Mouse (Mus musculus) right cerebral cortex, postnatal 4 days (tissue): ENCODE data around the gene Cnst.

Experiments
- DNase-seq: peaks from one replicate; pipeline ENCODE4 v3.0.0-alpha.2; 2022

The Cnst gene

GRCm38 (mm10) chr1:179553949-179554347, 7.8 kb downstream of the Cnst start:
- DNase-seq = no peak

DNA sequence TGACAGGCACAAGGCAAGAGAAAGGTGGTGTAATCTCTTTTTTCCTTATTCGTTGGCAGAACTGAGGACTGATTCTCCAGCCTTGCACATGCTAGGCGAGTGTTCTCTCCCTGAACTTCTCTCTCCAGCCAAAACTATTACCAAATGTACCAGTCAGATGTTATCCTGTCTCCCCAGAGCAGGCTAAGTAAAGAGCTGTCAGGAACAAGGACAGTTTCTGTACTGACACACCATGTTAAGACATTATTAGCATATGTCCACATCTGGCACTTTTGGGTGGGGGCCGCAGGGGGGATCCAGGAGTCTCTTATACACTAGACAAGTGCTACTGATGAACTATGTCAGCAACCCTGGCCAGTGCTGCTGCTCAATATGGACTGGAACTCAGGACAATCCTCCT, 10.8 kb downstream of the Cnst start:
- DNase-seq = no peak

DNA sequence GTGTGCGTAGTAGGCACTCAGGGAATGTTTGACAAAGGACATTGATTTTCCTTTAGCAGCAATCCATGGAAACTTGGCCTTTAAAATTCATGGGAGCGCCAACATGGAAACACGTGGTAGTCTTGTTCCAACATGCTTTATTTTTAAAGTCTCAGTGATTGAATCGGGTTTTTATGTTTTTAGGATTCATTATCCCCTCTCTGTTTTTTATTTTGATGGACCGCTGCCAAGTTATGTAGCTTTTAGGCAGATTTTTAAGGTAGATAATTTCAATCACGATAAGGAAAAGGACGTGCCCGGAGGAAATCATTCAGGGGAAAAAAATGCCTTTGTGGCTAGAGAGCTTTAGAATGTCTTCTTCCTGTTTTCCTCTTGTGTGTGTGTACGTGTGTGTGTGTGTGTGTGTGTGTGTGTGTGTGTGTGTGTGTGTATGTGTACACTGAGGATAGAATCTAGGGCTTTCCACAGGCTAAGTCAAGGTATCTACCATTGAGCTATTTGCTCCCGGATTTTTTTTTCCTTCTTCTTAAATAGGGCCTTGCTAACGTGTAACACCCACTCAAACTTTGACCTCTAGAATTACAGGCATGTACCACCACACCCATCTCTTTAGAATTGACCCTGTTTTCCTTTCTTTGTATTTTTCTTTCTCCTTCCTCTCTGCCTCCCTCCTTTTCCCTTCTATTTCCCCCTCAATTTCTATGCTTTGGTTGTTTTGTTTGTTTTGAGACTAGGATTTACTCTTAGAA, 13.4 kb downstream of the Cnst start:
- no peak for DNase-seq

DNA sequence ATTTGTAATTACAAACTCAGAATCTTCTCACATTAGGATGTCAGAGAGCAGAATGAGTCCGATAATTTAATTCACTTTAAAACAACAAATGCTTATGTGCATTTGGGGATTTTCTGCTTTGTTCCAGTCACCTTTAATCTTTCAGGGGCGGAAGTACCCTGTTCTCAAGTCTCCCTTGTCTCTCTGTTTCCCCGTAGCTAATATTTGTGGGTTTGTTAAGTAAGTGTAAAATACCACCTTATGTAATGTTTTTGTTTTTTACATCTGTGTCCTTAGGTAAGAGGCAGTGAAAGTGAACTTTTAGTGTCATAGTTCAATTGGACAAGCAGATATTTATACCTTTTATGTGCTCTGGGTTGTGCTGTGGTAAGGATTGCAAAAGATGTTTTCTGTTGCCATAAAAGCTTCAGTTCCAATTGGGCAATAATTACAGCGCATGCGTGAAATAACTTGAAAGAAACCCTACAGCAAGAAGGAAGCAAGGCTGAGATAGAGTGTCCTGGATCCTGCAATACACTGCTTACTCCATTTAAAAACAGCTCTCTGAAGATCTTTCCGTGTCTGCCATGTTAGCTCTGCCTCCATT, 14.8 kb downstream of the Cnst start:
- no peak for DNase-seq

- DNase-seq = no peak
Observed at GRCm38 (mm10) chr1:179563211-179563610, 17.0 kb downstream of the Cnst start.

DNA sequence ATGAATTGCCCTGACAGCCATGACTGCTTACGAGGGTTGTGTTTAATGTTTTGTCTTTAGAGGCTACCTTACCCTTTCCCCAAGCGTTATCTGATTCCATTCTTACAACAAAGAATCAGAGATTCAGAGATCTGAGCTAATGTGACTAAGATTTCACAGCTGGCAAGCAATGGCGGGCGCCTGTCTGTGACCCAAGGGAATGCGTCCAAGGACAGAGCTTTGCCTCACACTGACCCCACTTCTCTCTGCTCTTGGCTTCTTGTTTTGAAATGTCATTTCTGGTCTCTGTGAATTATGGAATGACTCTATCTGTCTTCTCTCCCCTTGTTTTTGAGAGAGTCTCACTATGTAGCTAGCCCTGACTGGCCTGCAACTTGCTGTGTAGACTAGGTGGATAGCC, 17.8 kb downstream of the Cnst start:
- no peak for DNase-seq

- DNase-seq = no peak
Observed at GRCm38 (mm10) chr1:179567558-179567957, 21.4 kb downstream of the Cnst start.

DNA sequence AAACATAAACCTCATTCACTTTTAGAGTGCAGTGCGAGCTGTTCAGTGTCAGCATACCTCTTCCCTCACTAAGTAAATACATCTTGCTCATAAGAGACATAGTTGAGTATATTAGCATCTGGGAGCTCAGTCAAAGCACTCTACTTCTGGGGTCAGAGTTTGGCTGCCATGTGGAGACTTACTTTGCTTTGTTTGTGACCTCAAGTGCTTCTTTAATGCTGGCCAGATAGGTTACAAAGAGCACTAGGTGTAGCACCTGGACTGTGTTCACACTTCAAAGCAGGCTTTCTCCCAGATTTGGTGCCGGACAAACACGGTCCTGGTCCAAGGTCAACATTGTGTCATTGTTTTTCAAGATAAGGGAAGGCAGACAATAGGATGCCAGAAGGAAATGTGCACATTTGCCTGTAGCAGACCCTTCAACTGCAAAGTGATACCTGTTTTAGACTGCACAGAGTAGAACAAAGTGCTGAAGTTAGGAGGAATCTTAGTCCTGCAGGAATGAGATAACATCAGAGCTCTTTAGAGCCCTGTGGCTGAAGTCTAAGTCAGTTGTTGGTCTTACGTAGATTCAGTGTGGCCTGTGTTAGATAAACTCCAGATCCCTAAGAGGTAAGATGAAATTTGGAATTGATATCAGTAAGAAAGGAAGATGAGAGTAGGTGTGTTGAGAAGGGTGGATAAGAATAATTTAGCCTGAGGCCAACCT, 22.7 kb downstream of the Cnst start:
- DNase-seq = no peak

DNA sequence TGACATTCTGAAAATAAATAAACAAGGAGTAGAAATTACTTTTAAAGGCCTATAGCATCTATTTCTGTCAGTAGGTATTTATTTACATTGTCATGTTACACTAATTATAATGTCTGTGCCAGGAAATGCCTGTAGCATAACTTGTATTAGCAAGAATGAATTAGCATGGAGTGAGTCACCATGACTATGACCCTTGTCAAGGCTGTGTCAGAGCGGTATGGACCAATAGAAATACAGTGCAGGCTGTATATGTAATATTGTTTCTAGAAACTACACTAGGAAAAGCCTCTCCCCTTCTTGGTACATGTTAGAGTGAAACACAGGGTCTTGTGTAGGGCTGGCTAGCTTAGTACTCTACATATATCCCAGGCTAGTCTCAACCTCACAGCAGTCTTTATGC, 24.3 kb downstream of the Cnst start:
- DNase-seq = no peak

DNA sequence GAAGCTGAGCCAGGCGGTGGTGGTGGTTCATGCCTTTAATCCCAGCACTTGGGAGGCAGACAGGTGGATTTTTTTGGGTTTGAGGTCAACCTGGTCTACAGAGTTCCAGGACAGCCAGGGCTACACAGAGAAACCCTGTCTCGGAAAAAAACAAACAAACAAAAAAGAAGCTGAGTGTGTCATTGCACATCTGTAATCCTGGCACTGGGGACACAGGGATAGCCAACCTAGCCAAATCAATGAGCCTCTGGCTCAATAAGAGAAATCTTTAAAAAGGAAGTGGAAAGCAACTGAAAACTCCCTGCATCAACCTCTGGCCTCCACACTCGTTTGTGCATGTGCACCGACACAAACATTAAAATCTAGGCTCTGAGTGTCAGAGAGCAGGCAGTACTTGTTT, 25.5 kb downstream of the Cnst start:
- DNase-seq = no peak

DNA sequence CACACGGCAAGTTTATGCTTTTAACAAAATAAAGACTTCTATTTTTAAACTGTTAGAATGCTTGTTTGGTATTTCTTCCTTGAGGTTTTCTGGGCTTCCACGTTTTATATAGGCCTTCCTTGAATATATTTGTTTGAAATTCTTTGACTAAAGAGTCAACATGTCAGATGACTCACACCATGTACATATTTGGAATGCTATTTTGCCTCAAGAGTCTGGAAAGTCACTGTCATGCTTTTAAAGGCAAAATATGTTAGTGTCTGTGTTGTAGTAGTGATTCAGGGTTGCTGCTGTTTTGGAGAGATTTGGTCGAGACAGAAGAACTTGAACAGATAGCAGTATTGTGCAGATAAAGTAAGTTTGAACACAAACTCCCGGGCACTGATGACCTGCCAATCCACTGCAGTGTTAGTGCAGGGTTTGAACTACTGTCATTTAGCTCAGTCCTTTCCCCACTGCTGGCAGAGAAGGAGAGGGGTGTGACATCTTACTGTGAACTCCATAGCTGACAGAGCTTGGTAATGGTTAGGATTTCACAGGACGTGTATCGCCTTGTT, 27.6 kb downstream of the Cnst start:
- no peak for DNase-seq

DNA sequence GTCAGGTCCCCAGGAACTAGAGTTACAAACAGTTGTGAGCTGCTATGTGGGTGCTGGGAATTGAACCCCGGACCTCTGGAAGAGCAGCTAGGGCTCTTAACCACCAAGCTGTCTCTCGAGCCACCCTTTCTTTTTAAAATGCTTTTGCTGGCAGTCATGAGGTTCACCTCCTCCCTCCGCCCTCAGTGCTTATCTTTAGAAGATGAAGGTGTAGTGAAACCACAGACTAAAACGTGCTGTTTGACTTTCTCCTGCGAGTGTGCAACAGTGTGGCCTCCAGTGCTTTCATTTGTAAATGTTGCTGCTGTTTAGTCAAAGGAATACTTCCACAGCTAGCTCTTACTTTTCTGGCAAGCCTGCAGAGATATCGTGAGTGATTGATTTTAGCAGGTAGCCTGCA, 32.5 kb downstream of the Cnst start:
- no peak for DNase-seq

- no peak for DNase-seq
Observed at GRCm38 (mm10) chr1:179580200-179580599, 34.0 kb downstream of the Cnst start.

DNA sequence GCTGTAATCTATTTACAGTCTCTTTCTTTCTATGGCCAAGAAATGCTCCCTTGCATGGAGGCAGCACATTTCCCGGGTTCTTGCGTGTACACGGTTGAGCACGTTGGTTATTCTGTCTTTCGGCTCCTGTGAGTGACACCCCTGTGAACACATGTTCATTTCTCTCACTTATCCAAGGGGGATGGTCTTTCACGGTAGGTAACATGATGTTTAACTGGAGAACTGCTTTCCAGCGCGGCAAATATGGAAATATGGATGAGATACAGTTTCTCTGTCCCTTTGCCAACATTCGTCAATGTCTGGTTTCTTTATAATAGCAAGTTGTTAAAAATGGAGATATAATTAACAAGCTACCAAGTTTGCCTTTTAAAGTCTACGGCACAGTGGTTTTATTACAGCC, 35.3 kb downstream of the Cnst start:
- DNase-seq = no peak

GRCm38 (mm10) chr1:179582021-179582433, 35.9 kb downstream of the Cnst start:
- DNase-seq = no peak

GRCm38 (mm10) chr1:179583090-179583489, 36.9 kb downstream of the Cnst start:
- DNase-seq = no peak

GRCm38 (mm10) chr1:179584220-179584619, 38.0 kb downstream of the Cnst start:
- DNase-seq = no peak

DNA sequence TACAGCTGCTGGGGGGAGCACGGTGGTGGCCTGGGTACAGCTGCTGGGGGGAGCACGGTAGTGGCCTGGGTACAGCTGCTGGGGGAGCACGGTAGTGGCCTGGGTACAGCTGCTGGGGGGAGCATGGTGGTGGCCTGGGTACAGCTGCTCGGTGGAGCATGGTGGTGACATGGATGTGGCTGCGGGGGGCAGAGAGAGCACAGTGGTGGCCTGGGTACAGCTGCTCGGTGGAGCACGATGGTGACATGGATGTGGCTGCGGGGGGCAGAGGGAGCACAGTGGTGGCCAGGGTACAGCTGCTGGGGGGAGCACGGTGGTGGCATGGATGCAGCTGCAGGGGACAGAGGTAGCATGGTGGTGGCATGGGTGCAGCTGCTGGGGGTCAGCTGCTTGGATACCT, 39.5 kb downstream of the Cnst start:
- no peak for DNase-seq

- no peak for DNase-seq
Observed at GRCm38 (mm10) chr1:179586430-179587095, 40.4 kb downstream of the Cnst start.

DNA sequence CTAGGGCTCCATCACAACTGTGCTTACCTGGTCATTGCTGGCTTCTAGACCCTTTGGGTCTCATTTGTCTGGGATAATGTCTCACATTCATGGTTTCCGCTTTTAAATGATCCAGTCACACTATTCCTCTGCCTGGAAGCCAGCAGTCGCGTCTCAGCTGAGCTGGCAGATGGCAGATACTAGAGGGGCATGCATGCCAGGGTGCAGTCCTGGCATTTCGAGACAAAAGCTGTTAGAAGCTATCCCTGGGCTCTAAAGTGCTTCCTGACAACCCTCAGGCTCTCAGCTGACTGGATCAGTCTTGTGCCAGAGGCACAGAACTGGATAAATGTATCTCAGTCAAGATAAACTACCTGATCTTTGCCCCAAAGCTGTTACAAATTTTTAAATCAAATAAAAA, 42.1 kb downstream of the Cnst start:
- DNase-seq = peak; percentile 18

DNA sequence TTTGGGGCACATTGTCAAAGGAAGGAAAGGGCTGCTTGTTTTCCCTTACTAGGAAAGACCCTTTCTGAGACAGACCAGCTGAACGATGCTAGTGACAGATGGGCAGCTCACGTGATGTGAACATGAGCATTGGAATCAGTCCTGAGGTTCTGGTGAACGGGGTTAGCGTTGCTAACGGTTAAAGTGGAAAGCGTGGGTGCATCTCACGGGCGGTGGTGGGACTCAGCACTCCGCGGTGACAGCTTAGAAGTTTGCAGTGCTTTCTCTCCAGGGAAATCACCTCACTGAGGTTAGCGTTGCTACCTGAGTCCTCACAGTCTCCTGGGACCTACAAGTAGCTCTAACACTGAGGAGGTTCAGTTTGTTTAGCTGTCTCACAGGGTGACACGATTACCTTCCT, 45.5 kb downstream of the Cnst start:
- peak; percentile 16 for DNase-seq

DNA sequence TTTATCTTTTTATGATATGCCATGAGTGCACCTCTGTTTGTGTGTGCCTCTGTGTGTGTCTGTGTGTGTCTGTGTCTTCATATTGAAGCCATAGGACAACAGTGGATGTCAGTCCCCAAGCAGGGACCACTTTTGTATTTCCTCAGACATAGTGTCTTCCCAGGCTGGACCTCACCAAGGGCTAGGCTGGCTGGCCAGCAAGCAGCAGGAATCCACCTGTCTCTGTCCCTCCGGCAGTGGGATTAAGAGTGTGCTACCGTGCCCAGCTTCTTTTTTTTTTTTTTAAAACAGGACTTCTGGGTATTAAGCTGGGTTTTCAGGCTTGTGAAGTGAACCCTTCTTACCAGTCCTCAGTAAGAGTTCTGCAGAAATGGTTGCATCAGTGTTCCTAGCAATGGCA, 46.0 kb downstream of the Cnst start:
- DNase-seq = no peak

DNA sequence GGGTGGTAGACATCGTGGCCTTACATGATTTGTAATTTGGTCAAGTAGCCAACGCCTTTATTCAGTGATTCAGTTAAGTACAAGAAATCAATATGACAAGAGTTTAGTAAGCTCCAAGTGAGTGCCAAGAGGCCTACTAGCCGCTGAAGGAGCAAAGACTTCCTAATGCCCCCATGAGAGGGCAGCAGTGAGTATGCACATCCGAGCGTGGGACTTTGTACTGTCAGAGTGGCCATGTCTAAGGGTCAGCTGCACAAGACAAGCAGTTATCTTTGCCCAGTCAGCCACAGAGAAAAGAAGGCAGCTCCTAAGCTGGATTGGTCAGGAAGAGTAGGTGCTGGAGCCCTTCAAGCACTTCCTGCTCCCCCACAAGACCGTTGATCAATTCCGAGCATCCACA, 46.8 kb downstream of the Cnst start:
- DNase-seq = no peak
